Mouse (Mus musculus) G1E (cell line): Measurements from ENCODE around the gene Snapc2. TPM values are rescaled to one million over a fixed set of nuclear protein-coding genes. Genes with fewer than 3 reads are reported as not detected.

Source experiments
- ATAC-seq: 2 replicates; pipeline ENCODE4 v1.8.0; 2016; ENCODE audit warnings: mild to moderate bottlenecking; ENCODE audit not compliant: insufficient number of reproducible peaks, poor library complexity, low FRiP score, severe bottlenecking; ENCODE audit errors: extremely low read depth
- DNase-seq: peaks from one replicate; pipeline ENCODE4 v3.0.0; 2012; ENCODE audit warnings: low spot score
- H3K27me3 ChIP-seq: 2 replicates; pipeline ENCODE4 v1.6.1; 2012; ENCODE audit warnings: mild to moderate bottlenecking, low read length, inconsistent platforms; ENCODE audit not compliant: insufficient read depth
- H3K36me3 ChIP-seq: replicated peaks from 2 replicates; pipeline ENCODE3; 2012; ENCODE audit warnings: mild to moderate bottlenecking, inconsistent platforms
- H3K4me1 ChIP-seq: 2 replicates; pipeline ENCODE4 v1.6.1; 2012; ENCODE audit warnings: low read depth, low read length, inconsistent platforms, mixed read lengths; ENCODE audit not compliant: insufficient read depth
- H3K4me3 ChIP-seq: 2 replicates; pipeline ENCODE4 v1.5.1; 2012; ENCODE audit warnings: low read depth, mild to moderate bottlenecking, inconsistent platforms, low read length, moderate library complexity, mixed read lengths
- H3K9me3 ChIP-seq: replicated peaks from 2 replicates; pipeline ENCODE4 v1.6.1; 2012; ENCODE audit warnings: inconsistent platforms
- CTCF ChIP-seq: IDR thresholded peaks from 2 replicates; pipeline ENCODE4 v1.5.1; 2012; ENCODE audit warnings: low read depth, low read length, inconsistent platforms, mixed read lengths
- GATA1 ChIP-seq: IDR thresholded peaks from 2 replicates; pipeline ENCODE4 v1.6.1; 2012; ENCODE audit warnings: borderline replicate concordance, low read length, inconsistent platforms, mixed read lengths
- GATA2 ChIP-seq: IDR thresholded peaks from 2 replicates; pipeline ENCODE4 v1.6.1; 2012; ENCODE audit warnings: low read depth, low read length, inconsistent platforms, borderline replicate concordance
- POLR2AphosphoS5 ChIP-seq: IDR thresholded peaks from 2 replicates; pipeline ENCODE4 v1.6.1; 2012; ENCODE audit warnings: low read depth, low read length, inconsistent platforms; ENCODE audit not compliant: insufficient replicate concordance
- TAL1 ChIP-seq: conservative IDR thresholded peaks from 2 replicates; pipeline ENCODE4 v1.6.1; 2012; ENCODE audit warnings: low read depth, low read length, inconsistent platforms, mixed read lengths
- polyA plus RNA-seq: library from polyadenylated mRNA; stranded (reverse); fragments of >175 nt; gene quantifications from 2 replicates; pipeline ENCODE4 v1.2.3, GENCODE M21; 2012
- total RNA-seq, 2 experiments: library from RNA; stranded (forward) in 1 of 2; stranded (reverse) in 1 of 2; fragments of 200-1000 nt in 1 of 2; fragments of >200 nt in 1 of 2; fragmentation: Nextera tagmentation in 1 of 2; gene quantifications; 2 replicates each; pipeline ENCODE4 v1.2.3; 2014 to 2017

The Snapc2 gene
- total RNA-seq (2014; fragmentation: Nextera tagmentation) (10.6 and 10.9 TPM in 2 replicates), total RNA-seq (2017) (9.1 and 13.5 TPM in 2 replicates), polyA plus RNA-seq (49.5 and 66.0 TPM in 2 replicates)

GRCm38 (mm10) chr8:4252934-4253841 lies at the start of gene Snapc2:
Snapc2 (plus strand) TSS chr8:4253080.
- DNase-seq: peak; percentile 85
- Histone ChIP-seq H3K4me3 (peak within 1 kb of the TSS; percentile 82), H3K27me3 (no peaks in the 10 kb centered on the region), H3K9me3 (no peaks in the 10 kb centered on the region), H3K36me3 (peaks cover 74% of the 10 kb centered on the region), H3K4me1 (peaks cover 35% of the 10 kb centered on the region)
- TF ChIP-seq GATA2: no peak
- ATAC-seq: peak; percentile 84

- DNase-seq: no peak
- no peak overlapping the region for H3K4me3 ChIP-seq
- peaks cover 28% of the 10 kb centered on the region for H3K27me3 ChIP-seq
- no peaks in the 10 kb centered on the region for H3K9me3 ChIP-seq
- ATAC-seq: no peak
- TF ChIP-seq CTCF: no peak
- no peak for TF ChIP-seq POLR2AphosphoS5
- TF ChIP-seq TAL1: no peak
- no peak for TF ChIP-seq GATA1
- TF ChIP-seq GATA2: no peak
- H3K36me3 ChIP-seq: peaks cover 3% of the 10 kb centered on the region
- peaks cover 10% of the 10 kb centered on the region for H3K4me1 ChIP-seq
These were observed 47.4 kb upstream of the Snapc2 start for GRCm38 (mm10) chr8:4205246-4206123.

DNA sequence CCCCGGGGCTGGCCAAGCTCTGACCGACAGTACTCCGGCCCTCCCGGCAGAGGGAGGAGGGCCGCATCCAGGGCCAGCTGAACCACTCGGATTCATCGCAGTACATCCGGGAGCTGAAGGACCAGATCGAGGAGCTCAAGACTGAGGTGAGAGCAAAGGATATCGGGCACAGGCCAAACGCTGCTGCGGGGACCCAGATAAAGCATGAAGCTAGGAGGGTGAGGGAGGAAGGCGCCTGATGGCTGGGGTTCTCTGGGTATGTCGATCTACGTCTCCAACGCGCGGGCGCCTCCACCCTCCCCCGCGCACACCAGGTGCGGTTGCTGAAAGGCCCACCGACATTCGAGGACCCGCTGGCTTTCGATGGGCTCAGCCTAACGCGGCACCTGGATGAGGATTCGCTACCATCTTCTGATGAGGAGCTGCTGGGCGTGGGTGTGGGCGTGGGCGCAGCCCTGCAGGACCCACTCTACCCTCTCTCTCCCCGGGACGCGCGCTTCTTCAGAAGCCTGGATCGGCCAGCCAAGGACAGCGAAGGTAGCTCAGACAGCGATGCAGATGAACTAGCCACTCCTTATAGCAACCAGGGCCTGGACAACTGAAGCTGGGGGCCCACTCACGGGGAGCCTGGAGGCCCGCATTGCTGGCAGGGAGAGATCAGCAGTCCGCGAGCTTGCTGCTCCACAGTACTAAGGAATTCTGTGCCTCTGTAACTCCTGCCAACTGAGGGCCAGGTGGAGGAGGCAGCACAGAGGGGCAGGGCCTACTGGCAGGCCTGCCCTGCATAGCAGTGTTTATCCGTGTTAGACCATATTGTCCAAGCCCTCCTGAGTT lies 46.5 kb upstream of the Snapc2 start:
- peaks cover 12% of the 10 kb centered on the region for H3K4me1 ChIP-seq
- ATAC-seq (no peak), DNase-seq (no peak)
- H3K4me3 ChIP-seq: no peak overlapping the region
- TF ChIP-seq POLR2AphosphoS5 (no peak), TAL1 (no peak), GATA1 (no peak), GATA2 (no peak), CTCF (no peak)
- H3K9me3 ChIP-seq: no peaks in the 10 kb centered on the region
- peaks cover 3% of the 10 kb centered on the region for H3K36me3 ChIP-seq
- peaks cover 33% of the 10 kb centered on the region for H3K27me3 ChIP-seq

- H3K27me3 ChIP-seq: peaks cover 33% of the 10 kb centered on the region
- ATAC-seq (no peak), DNase-seq (no peak)
- no peak overlapping the region for H3K4me3 ChIP-seq
- H3K9me3 ChIP-seq: no peaks in the 10 kb centered on the region
- peaks cover 12% of the 10 kb centered on the region for H3K4me1 ChIP-seq
- no peak for TF ChIP-seq GATA2
- TF ChIP-seq TAL1: no peak
- TF ChIP-seq CTCF: no peak
- TF ChIP-seq POLR2AphosphoS5: no peak
- TF ChIP-seq GATA1: no peak
- H3K36me3 ChIP-seq: peaks cover 3% of the 10 kb centered on the region
These were observed 45.9 kb upstream of the Snapc2 start for GRCm38 (mm10) chr8:4207016-4207350.

DNA sequence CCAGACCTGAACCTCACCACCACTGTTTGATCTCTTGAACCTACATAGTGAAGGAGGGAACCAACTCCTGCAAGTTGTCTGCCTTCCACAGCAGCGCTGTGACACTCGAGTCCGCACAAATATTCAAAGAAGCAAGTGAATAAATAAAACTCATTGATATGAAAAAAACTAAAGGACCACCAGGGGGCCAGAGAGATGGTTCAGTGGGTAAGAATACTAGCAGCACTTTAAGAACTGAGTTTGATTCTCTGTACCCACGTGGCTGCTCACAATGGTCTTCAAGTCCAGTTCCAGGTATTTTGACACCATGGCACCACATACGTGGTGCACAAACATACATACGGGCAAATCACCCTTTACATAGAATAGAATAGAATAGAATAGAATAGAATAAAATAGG lies 41.8 kb upstream of the Snapc2 start:
- H3K36me3 ChIP-seq: peaks cover 3% of the 10 kb centered on the region
- ATAC-seq (no peak), DNase-seq (no peak)
- H3K9me3 ChIP-seq: no peaks in the 10 kb centered on the region
- TF ChIP-seq GATA2 (no peak), POLR2AphosphoS5 (no peak), TAL1 (no peak), GATA1 (no peak), CTCF (no peak)
- H3K4me3 ChIP-seq: no peak overlapping the region
- peaks cover 37% of the 10 kb centered on the region for H3K27me3 ChIP-seq
- peaks cover 37% of the 10 kb centered on the region for H3K4me1 ChIP-seq

DNA sequence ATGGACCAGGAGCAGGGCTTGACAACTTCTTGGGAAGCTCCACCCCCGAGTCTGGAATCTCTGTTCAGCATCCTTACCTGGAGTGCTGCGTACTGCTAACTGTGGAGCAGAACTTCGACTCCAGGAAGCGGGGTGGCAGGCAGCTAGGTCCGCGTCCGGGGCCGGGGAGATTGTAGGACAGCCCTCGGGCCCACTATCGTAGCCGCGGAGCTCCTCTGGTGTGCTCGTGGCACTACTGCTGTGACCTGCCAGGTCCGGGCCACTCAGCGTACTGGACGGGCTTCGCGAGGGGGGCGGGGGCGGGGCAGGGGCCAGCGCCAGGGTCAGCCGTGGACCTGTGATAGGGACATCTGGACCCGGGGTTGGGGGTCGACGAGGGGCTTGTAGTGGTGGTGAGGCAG lies 40.1 kb upstream of the Snapc2 start:
- no peaks in the 10 kb centered on the region for H3K36me3 ChIP-seq
- peaks cover 51% of the 10 kb centered on the region for H3K27me3 ChIP-seq
- DNase-seq (peak; percentile 53), ATAC-seq (no peak)
- H3K4me1 ChIP-seq: peaks cover 37% of the 10 kb centered on the region
- H3K9me3 ChIP-seq: no peaks in the 10 kb centered on the region
- H3K4me3 ChIP-seq: peak overlapping the region; percentile 67; the same call in 1 of the 2 replicates
- no peak for TF ChIP-seq GATA1
- TF ChIP-seq TAL1: no peak
- TF ChIP-seq POLR2AphosphoS5: no peak
- no peak for TF ChIP-seq GATA2
- no peak for TF ChIP-seq CTCF
